Mouse (Mus musculus) CH12.LX (cell line): Measurements from ENCODE around the gene Lmo1. TPM values are rescaled to one million over a fixed set of nuclear protein-coding genes. Genes with fewer than 3 reads are reported as not detected.

Experiments
- DNase-seq: peaks from one replicate; pipeline ENCODE4 v3.0.0-alpha.2; 2013; ENCODE audit errors: extremely low read depth
- H3K27ac ChIP-seq: 2 replicates; pipeline ENCODE4 v1.5.1; 2012; ENCODE audit warnings: low read depth, mild to moderate bottlenecking, control low read depth, moderate library complexity; ENCODE audit not compliant: insufficient read depth
- H3K27me3 ChIP-seq: replicated peaks from 2 replicates; pipeline ENCODE3; 2012; ENCODE audit warnings: inconsistent platforms
- H3K36me3 ChIP-seq, 2 experiments: replicated peaks in 1 of 2; 2 replicates each; pipeline versions ENCODE3 to v1.6.1; 2012; ENCODE audit warnings: inconsistent platforms in 1 of 2, low read length in 1 of 2, mild to moderate bottlenecking in 1 of 2, mixed read lengths in 1 of 2, moderate library complexity in 1 of 2; ENCODE audit not compliant: control insufficient read depth in 1 of 2, insufficient read depth in 1 of 2
- H3K4me1 ChIP-seq, 2 experiments: 2 replicates each; pipeline ENCODE4 v1.6.1; 2012; ENCODE audit warnings: inconsistent platforms in 1 of 2, moderate library complexity in 1 of 2; ENCODE audit not compliant: insufficient read depth in 2 of 2, control insufficient read depth in 1 of 2
- H3K4me2 ChIP-seq: 2 replicates; pipeline ENCODE4 v1.6.1; 2012; ENCODE audit warnings: low read depth, mild to moderate bottlenecking, control low read depth; ENCODE audit not compliant: poor library complexity, insufficient read depth, severe bottlenecking
- H3K4me3 ChIP-seq, 3 experiments: fragments of 150-350 bp in 1 of 3; sonication (generic) in 1 of 3; replicated peaks in 1 of 3; 2 replicates each; pipeline versions ENCODE3 to v1.5.1; 2011 to 2012; ENCODE audit warnings: low read depth in 2 of 3, low read length in 2 of 3, mild to moderate bottlenecking in 2 of 3, moderate library complexity in 2 of 3, control low read depth in 1 of 3, improper control_type of control experiment in 1 of 3, inconsistent platforms in 1 of 3, mixed read lengths in 1 of 3; ENCODE audit not compliant: poor library complexity in 1 of 3
- H3K79me2 ChIP-seq: replicated peaks from 2 replicates; pipeline ENCODE4 v1.6.1; 2012; ENCODE audit warnings: mild to moderate bottlenecking, moderate library complexity; ENCODE audit not compliant: control insufficient read depth, poor library complexity, insufficient read depth, severe bottlenecking; ENCODE audit errors: extremely low read depth
- H3K9ac ChIP-seq: 2 replicates; pipeline ENCODE4 v1.6.1; 2012; ENCODE audit warnings: low read depth, mild to moderate bottlenecking, control low read depth, moderate library complexity; ENCODE audit not compliant: insufficient read depth
- H3K9me3 ChIP-seq: replicated peaks from 2 replicates; pipeline ENCODE3; 2012; ENCODE audit warnings: low read length, inconsistent platforms, mixed read lengths
- BHLHE40 ChIP-seq: IDR thresholded peaks from 2 replicates; pipeline ENCODE4 v1.6.1; 2011; ENCODE audit warnings: mild to moderate bottlenecking, low read depth, low read length, improper control_type of control experiment
- CHD1 ChIP-seq: IDR thresholded peaks from 2 replicates; pipeline ENCODE4 v1.6.1; 2012; ENCODE audit warnings: low read depth, low read length, improper control_type of control experiment, inconsistent platforms
- CHD2 ChIP-seq: IDR thresholded peaks from 2 replicates; pipeline ENCODE4 v1.6.1; 2011; ENCODE audit warnings: low read length, improper control_type of control experiment
- E2F4 ChIP-seq: IDR thresholded peaks from 2 replicates; pipeline ENCODE4 v1.6.1; 2011; ENCODE audit warnings: low read depth, low read length, improper control_type of control experiment; ENCODE audit not compliant: insufficient replicate concordance
- ETS1 ChIP-seq: conservative IDR thresholded peaks from 2 replicates; pipeline ENCODE4 v1.6.1; 2012; ENCODE audit warnings: low read depth, mild to moderate bottlenecking, inconsistent platforms, low read length, improper control_type of control experiment, moderate library complexity
- IRF4 ChIP-seq: IDR thresholded peaks from 2 replicates; pipeline ENCODE4 v1.6.1; 2014; ENCODE audit warnings: low read depth, mild to moderate bottlenecking, inconsistent platforms, low read length, improper control_type of control experiment
- JUN ChIP-seq: IDR thresholded peaks from 2 replicates; pipeline ENCODE4 v1.6.1; 2011; ENCODE audit warnings: low read depth, mild to moderate bottlenecking, low read length, improper control_type of control experiment, moderate library complexity; ENCODE audit not compliant: insufficient read depth
- KAT2A ChIP-seq: IDR thresholded peaks from 2 replicates; pipeline ENCODE4 v1.6.1; 2012; ENCODE audit warnings: low read length, improper control_type of control experiment, inconsistent platforms; ENCODE audit not compliant: insufficient replicate concordance
- MAX ChIP-seq: IDR thresholded peaks from 2 replicates; pipeline ENCODE4 v1.6.1; 2011; ENCODE audit warnings: low read length, improper control_type of control experiment
- MAZ ChIP-seq: IDR thresholded peaks from 2 replicates; pipeline ENCODE4 v1.6.1; 2012; ENCODE audit warnings: low read depth, mild to moderate bottlenecking, inconsistent platforms, low read length, improper control_type of control experiment, moderate library complexity
- MEF2A ChIP-seq: IDR thresholded peaks from 2 replicates; pipeline ENCODE4 v1.6.1; 2014; ENCODE audit warnings: low read depth, mild to moderate bottlenecking, inconsistent platforms, low read length, improper control_type of control experiment, borderline replicate concordance
- NRF1 ChIP-seq: IDR thresholded peaks from 2 replicates; pipeline ENCODE4 v1.6.1; 2014; ENCODE audit warnings: low read depth, mild to moderate bottlenecking, inconsistent platforms, low read length, improper control_type of control experiment, moderate library complexity
- PAX5 ChIP-seq: IDR thresholded peaks from 2 replicates; pipeline ENCODE4 v1.6.1; 2012; ENCODE audit warnings: low read length, inconsistent platforms, mixed read lengths
- POLR2A ChIP-seq: IDR thresholded peaks from 2 replicates; pipeline ENCODE4 v1.6.1; 2011; ENCODE audit warnings: low read depth, mild to moderate bottlenecking, improper control_type of control experiment, low read length
- TBP ChIP-seq: conservative IDR thresholded peaks from 2 replicates; pipeline ENCODE4 v1.6.1; 2011; ENCODE audit warnings: low read depth, low read length, improper control_type of control experiment
- TCF12 ChIP-seq: IDR thresholded peaks from 2 replicates; pipeline ENCODE4 v1.6.1; 2014; ENCODE audit warnings: low read depth, mild to moderate bottlenecking, inconsistent platforms, low read length, improper control_type of control experiment
- UBTF ChIP-seq: IDR thresholded peaks from 2 replicates; pipeline ENCODE4 v1.6.1; 2012; ENCODE audit warnings: low read depth, mild to moderate bottlenecking, inconsistent platforms, low read length, improper control_type of control experiment, moderate library complexity
- USF1 ChIP-seq: IDR thresholded peaks from 2 replicates; pipeline ENCODE4 v1.6.1; 2014; ENCODE audit warnings: low read depth, mild to moderate bottlenecking, inconsistent platforms, low read length, improper control_type of control experiment
- USF2 ChIP-seq: conservative IDR thresholded peaks from 2 replicates; pipeline ENCODE4 v1.6.1; 2011; ENCODE audit warnings: low read depth, low read length, improper control_type of control experiment
- ZMIZ1 ChIP-seq: IDR thresholded peaks from 2 replicates; pipeline ENCODE4 v1.6.1; 2012; ENCODE audit warnings: low read depth, mild to moderate bottlenecking, inconsistent platforms, low read length, improper control_type of control experiment
- ZNF384 ChIP-seq: IDR thresholded peaks from 2 replicates; pipeline ENCODE4 v1.6.1; 2012; ENCODE audit warnings: low read depth, low read length, improper control_type of control experiment, inconsistent platforms
- dilution Hi-C: fragments of 300-500 bp; cut with MboI; formaldehyde crosslinking; loops from 2 replicates; pipeline ENCODE4 v1.14.3; 2020; ENCODE audit warnings: low sequenced_read_pairs; ENCODE audit not compliant: extremely low pct_unique_long_range_greater_than_20kb, extremely low pct_ligation_motif_present
- in situ Hi-C: fragments of 300-500 bp; cut with MboI; formaldehyde crosslinking; loops from 3 replicates; pipeline ENCODE4 v1.14.3; 2019; ENCODE audit warnings: low sequenced_read_pairs, low pct_ligation_motif_present, low pct_unique_long_range_greater_than_20kb, mixed read lengths
- polyA plus RNA-seq: library from polyadenylated mRNA; unstranded; fragments of >175 nt; gene quantifications from 2 replicates; pipeline ENCODE4 v1.2.1, GENCODE M21; 2012; ENCODE audit warnings: low read depth; ENCODE audit not compliant: insufficient read length
- total RNA-seq, 2 experiments: library from RNA; depleted of rRNA; stranded (reverse); fragments of 300-350 nt in 1 of 2; fragments of >200 nt in 1 of 2; gene quantifications; 2 replicates each; pipeline ENCODE4 v1.2.3; 2012 to 2014

Lmo1 gene
- total and polyA plus RNA-seq, 3 experiments, result 0.30 TPM; not detected in 2

DNA sequence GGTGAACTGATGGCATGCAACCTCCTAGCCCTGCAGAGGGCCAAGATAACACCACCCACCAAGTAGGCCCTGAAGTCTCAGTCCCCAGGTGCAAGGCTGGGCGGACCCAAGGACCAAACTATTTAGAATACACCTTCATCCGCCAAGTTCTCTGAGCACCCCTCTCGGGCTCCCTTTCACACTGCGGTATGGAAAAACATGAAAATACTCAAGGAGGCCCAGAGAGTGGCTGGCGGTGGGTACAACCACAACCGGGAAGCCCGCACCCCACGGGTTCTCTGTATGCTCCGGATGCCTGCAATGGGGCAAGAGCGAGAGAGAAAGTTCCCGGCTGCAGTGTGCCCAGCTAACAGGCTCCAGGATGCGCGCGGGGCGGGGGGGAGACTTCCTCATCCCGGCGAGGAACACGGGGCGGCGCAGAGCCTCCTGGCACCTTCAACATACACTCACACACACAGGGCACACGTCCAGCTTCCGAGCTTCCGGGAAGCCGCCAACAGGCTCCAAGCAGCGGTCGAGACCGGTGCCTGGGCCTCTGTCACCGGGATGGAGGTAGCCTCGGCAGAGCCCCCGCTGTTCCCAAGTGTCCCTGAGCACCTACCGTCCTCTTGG lies 564 bp downstream of the Lmo1 start (continued):
- TF ChIP-seq PAX5 (no peak), MEF2A (no peak)

DNA sequence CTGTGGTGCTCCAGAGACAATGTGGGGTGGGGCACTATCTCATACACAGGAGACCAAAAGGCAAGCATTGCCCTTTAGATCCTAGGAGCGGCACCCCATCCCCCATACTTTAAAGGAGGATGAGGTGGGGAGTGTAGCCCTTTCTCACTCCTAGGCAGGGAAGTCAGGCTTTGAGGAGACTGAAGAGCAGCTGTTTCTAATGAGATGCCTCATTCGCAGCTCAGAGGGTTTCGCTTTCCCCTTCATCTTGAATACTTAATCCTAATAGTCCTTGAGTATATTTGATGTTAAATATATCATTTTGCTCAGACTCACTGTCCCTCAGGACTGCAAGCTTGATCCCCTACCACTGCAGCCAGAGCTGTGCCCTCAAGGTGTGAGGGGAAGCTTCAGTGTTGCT lies 3.1 kb downstream of the Lmo1 start:
- no peak overlapping the region for H3K27ac ChIP-seq
- no peak overlapping the region for H3K4me2 ChIP-seq
- peaks cover 86% of the 10 kb centered on the region for H3K27me3 ChIP-seq
- peaks cover 9% of the 10 kb centered on the region for H3K9me3 ChIP-seq
- no peak for DNase-seq
- in situ Hi-C loops, result no loop called here
- H3K4me3 ChIP-seq, result no peak overlapping the region
- dilution Hi-C loops, result no loop called here
- H3K79me2 ChIP-seq, result no peaks in the 10 kb centered on the region
- H3K9ac ChIP-seq, result no peak overlapping the region
- no peaks in the 10 kb centered on the region; a peak in 1 of 4 replicates for H3K4me1 ChIP-seq
- no peaks in the 10 kb centered on the region for H3K36me3 ChIP-seq
- TF ChIP-seq BHLHE40 (no peak), TCF12 (no peak), MAZ (no peak), ETS1 (no peak), TBP (no peak), JUN (no peak), IRF4 (no peak), UBTF (no peak), ZMIZ1 (no peak), USF1 (no peak), MAX (no peak), CHD2 (no peak), E2F4 (no peak), ZNF384 (no peak), POLR2A (no peak), NRF1 (no peak), CHD1 (no peak), KAT2A (no peak), USF2 (no peak), MEF2A (no peak)
